Mouse (Mus musculus) forebrain, embryonic 11.5 days (tissue): ENCODE data around the gene Hist1h2ab. TPM values are rescaled to one million over a fixed set of nuclear protein-coding genes. Genes with fewer than 3 reads are reported as not detected.
"Not testable (repeated sequence)": the region's sequence is repeated elsewhere in the genome, so short reads cannot be mapped to it uniquely, and the experiment has no call there.

Experiments
- ATAC-seq: fragments of 200-750 bp; cut with Nextera tagmentation; replicated peaks from 2 replicates; pipeline ENCODE4 v1.8.0; 2017; ENCODE audit warnings: moderate TSS enrichment; ENCODE audit not compliant: low FRiP score
- DNase-seq: peaks from one replicate; pipeline ENCODE4 v3.0.0-alpha.2; 2017; ENCODE audit warnings: low spot score
- H3K27ac ChIP-seq: fragments of 300-500 bp; sonication (generic); 2 replicates; pipeline ENCODE4 v1.5.1; 2014; ENCODE audit warnings: low read depth, low read length
- H3K27me3 ChIP-seq: fragments of 300-500 bp; sonication (generic); 2 replicates; pipeline ENCODE4 v1.6.1; 2014; ENCODE audit warnings: mild to moderate bottlenecking, low read length, mixed read lengths; ENCODE audit not compliant: control insufficient read depth, insufficient read depth
- H3K36me3 ChIP-seq: fragments of 300-500 bp; sonication (generic); 2 replicates; pipeline ENCODE4 v1.6.1; 2014; ENCODE audit warnings: mild to moderate bottlenecking, low read length, moderate library complexity, mixed read lengths; ENCODE audit not compliant: control insufficient read depth, insufficient read depth
- H3K4me1 ChIP-seq: fragments of 300-500 bp; sonication (generic); replicated peaks from 2 replicates; pipeline ENCODE4 v1.6.1; 2014; ENCODE audit warnings: low read length, mixed read lengths; ENCODE audit not compliant: control insufficient read depth, insufficient read depth
- H3K4me2 ChIP-seq: fragments of 300-500 bp; sonication (generic); 2 replicates; pipeline ENCODE4 v1.6.1; 2014; ENCODE audit warnings: low read depth, mild to moderate bottlenecking, low read length, moderate library complexity, mixed read lengths; ENCODE audit not compliant: severe bottlenecking
- H3K4me3 ChIP-seq: fragments of 300-500 bp; sonication (generic); 2 replicates; pipeline ENCODE4 v1.5.1; 2014; ENCODE audit warnings: low read depth, low read length
- H3K9ac ChIP-seq: fragments of 300-500 bp; sonication (generic); 2 replicates; pipeline ENCODE4 v1.6.1; 2014; ENCODE audit warnings: low read length
- H3K9me3 ChIP-seq: fragments of 300-500 bp; sonication (generic); 2 replicates; pipeline ENCODE4 v1.6.1; 2016; ENCODE audit warnings: low read length, mixed read lengths; ENCODE audit not compliant: control insufficient read depth
- WGBS: fragments of 180-500 bp; shearing (Covaris S2); extraction: QIAGEN DNeasy Blood & Tissue Kit; methylation state at CpG from one replicate; pipeline ENCODE4 v1.1.7; 2014; 5-methylcytosine and 5-hydroxymethylcytosine counted together
- polyA plus RNA-seq: library from polyadenylated mRNA; unstranded; fragments of >200 nt; fragmentation: Nextera tagmentation; extraction: Ambion mirVana; gene quantifications from 2 replicates; pipeline ENCODE4 v1.2.1, GENCODE M21; 2014

Hist1h2ab gene
- polyA plus RNA-seq, 1 experiment from 2014 or later, result 59.7 TPM

DNA sequence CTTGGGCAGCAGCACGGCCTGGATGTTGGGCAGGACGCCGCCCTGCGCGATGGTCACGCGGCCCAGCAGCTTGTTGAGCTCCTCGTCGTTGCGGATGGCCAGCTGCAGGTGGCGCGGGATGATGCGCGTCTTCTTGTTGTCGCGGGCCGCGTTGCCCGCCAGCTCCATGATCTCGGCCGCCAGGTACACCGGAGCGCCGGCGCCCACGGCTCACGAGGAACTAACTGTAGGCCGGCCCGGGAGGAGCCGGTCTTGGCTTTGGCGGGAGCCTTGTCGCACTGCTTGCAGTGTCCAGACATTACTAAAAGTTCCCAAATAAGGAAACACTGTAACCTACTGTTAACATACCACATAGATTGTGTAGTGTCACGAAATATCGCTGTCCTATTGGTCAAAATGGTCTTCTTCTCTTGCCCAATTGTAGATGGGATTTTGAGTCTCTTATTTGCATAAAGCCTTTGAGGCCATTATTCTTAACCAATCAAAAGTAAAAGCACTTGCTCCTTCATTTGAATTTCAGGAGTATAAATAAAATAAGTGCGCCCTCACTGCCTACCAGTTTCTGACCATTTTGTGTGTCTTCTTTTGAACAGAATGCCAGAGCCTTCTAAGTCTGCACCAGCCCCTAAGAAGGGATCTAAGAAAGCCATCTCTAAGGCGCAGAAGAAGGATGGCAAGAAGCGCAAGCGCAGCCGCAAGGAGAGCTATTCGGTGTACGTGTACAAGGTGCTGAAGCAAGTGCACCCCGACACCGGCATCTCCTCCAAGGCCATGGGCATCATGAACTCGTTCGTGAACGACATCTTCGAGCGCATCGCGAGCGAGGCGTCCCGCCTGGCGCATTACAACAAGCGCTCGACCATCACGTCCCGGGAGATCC, 4.5 kb upstream of the Hist1h2ab start, which contains the start of gene Hist1h2bb:
Gene Hist1h2bb, plus strand, starts transcription at position 534 of the 880 bp plus-strand sequence.
- Histone ChIP-seq H3K4me3 (peak within 1 kb of the TSS; percentile 38), H3K9ac (peak within 1 kb of the TSS; percentile 81), H3K4me2 (peak within 1 kb of the TSS; percentile 60), H3K27ac (peak within 1 kb of the TSS; percentile 99)
- not testable (repeated sequence) for H3K9me3 ChIP-seq, H3K27me3 ChIP-seq, H3K4me1 ChIP-seq, H3K36me3 ChIP-seq
- DNase-seq (peak; percentile 87), ATAC-seq (peak; percentile 90)
- under 1% methylated on average over 36 of the region's 58 CpGs for WGBS

DNA sequence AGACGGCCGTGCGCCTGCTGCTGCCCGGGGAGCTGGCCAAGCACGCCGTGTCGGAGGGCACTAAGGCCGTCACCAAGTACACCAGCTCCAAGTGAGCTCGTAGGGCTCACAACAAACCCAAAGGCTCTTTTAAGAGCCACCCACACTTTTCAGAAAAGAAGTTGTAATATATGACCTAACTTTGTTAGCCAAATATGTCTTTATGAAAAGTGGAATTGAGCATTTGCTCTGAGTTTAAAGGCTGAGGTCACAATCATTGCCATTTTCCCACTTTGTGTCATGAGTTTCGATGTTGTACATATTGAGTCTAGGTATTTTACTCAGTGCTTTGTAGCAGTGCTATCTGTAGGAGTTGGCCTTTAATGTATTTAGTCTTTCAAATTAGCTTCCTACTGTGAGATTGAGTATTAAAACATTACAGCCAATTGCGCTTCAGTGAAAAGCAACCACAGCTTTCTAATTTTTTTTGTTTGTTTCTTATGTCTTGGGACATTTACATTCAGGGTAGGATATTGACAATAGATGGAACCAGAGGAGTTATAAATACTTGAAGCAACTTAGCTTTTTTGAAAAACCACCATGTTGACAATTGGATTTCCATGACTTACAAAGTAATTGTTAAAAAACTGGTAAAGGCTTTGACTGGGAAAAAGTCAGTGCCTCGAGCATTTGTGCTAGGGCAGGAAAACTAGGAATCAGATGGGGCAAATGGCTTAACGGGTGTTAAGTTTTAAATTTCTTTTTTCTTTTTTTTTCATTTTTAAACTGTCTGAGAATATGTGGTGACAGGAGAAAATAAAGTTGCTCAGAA, 3.6 kb upstream of the Hist1h2ab start:
- H3K9ac ChIP-seq, result peak overlapping the region; percentile 72
- ATAC-seq (peak; percentile 1; the same call in 1 of the 2 replicates), DNase-seq (no peak)
- no peaks in the 10 kb centered on the region for H3K27me3 ChIP-seq
- peak overlapping the region; percentile 38 for H3K4me3 ChIP-seq
- no peaks in the 10 kb centered on the region for H3K9me3 ChIP-seq
- WGBS, result 2% methylated on average over 13 of the region's 13 CpGs
- no peaks in the 10 kb centered on the region for H3K36me3 ChIP-seq
- H3K4me1 ChIP-seq, result no peaks in the 10 kb centered on the region; the same call in 1 of the 2 replicates
- peak overlapping the region; percentile 99 for H3K27ac ChIP-seq
- H3K4me2 ChIP-seq, result peak overlapping the region; percentile 60

DNA sequence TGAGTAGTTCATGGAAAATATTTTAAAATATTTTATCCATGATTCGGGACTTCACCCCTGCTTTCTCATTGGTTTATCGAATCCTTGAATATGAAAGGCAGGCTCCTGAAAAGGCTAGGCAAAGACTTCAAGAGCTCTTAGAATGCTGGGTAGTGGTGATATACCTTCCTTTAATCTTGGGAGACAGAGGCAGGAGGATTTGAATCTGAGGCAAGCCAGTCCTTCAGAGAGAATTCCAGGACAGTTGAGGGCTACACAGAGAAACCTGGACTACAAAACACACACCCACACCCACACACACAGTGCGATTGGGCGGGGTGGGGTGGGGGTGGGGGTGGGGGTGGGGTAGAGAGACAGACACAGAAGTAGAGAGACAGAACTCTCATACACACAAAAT, 3.0 kb upstream of the Hist1h2ab start:
- Histone ChIP-seq H3K9ac (peak overlapping the region; percentile 72), H3K27ac (peak overlapping the region; percentile 99), H3K4me2 (peak overlapping the region; percentile 35; the same call in 1 of the 2 replicates), H3K9me3 (no peaks in the 10 kb centered on the region), H3K36me3 (no peaks in the 10 kb centered on the region), H3K27me3 (no peaks in the 10 kb centered on the region), H3K4me3 (no peak overlapping the region; the same call in 1 of the 2 replicates), H3K4me1 (no peaks in the 10 kb centered on the region; the same call in 1 of the 2 replicates)
- WGBS, result 6% methylated on average over 4 of the region's 4 CpGs
- DNase-seq (no peak), ATAC-seq (no peak)

DNA sequence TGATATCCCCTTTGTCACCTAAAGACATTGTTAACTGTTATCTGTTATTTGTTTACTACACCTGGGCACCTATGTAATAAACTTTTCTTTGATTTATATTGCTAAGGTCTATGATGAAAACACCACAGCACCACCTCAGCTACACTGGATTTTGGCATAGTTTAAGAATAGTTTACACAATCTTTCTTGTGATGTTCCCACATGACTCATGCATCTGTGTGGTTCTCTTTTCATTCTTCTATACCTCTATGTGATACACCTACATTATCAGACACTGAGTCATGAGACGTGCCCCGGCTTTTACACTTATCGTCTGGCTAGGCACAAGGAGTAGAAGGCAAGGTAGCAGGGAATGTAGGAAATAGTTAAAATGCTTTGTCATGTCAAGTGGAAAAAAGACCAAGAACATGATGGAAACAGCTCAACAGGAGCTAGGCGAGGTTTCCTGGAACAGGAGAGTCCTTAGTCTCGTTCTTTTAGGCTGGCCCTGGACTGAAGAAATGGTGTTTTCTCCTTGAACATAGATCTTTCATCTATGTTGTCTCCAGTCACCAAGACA, 1.3 kb upstream of the Hist1h2ab start:
- H3K9ac ChIP-seq, result no peak overlapping the region
- H3K27me3 ChIP-seq, result no peaks in the 10 kb centered on the region
- 92% methylated on average over 5 of the region's 5 CpGs for WGBS
- no peaks in the 10 kb centered on the region for H3K9me3 ChIP-seq
- no peak overlapping the region for H3K4me3 ChIP-seq
- no peak for ATAC-seq
- no peaks in the 10 kb centered on the region; the same call in 1 of the 2 replicates for H3K4me1 ChIP-seq
- H3K4me2 ChIP-seq, result no peak overlapping the region
- H3K27ac ChIP-seq, result peak overlapping the region; percentile 97
- H3K36me3 ChIP-seq, result no peaks in the 10 kb centered on the region
- no peak for DNase-seq

- H3K4me2 ChIP-seq, result peak overlapping the region; percentile 40
- H3K9ac ChIP-seq, result peak overlapping the region; percentile 72
- H3K9me3 ChIP-seq, result no peaks in the 10 kb centered on the region
- no peaks in the 10 kb centered on the region for H3K27me3 ChIP-seq
- WGBS, result under 1% methylated on average over 11 of the region's 11 CpGs
- peak overlapping the region; percentile 97 for H3K27ac ChIP-seq
- no peaks in the 10 kb centered on the region for H3K36me3 ChIP-seq
- DNase-seq, result no peak
- peak; percentile 31; the same call in 1 of the 2 replicates for ATAC-seq
- no peaks in the 10 kb centered on the region; the same call in 1 of the 2 replicates for H3K4me1 ChIP-seq
- H3K4me3 ChIP-seq, result peak overlapping the region; percentile 36
Observed at GRCm38 (mm10) chr13:23751478-23751956, 591 bp downstream of the Hist1h2ab start.

- not testable (repeated sequence) for H3K27me3 ChIP-seq, H3K36me3 ChIP-seq, H3K9me3 ChIP-seq, H3K4me1 ChIP-seq
- peak; percentile 91 for ATAC-seq
- peak within 1 kb of the TSS; percentile 36 for H3K4me3 ChIP-seq
- peak within 1 kb of the TSS; percentile 56 for H3K4me2 ChIP-seq
- WGBS, result under 1% methylated on average over 16 of the region's 47 CpGs
- peak within 1 kb of the TSS; percentile 97 for H3K27ac ChIP-seq
- peak within 1 kb of the TSS; percentile 74 for H3K9ac ChIP-seq
- DNase-seq, result peak; percentile 91
Observed at GRCm38 (mm10) chr13:23752067-23752741, 1.3 kb downstream of the Hist1h2ab start, which contains the start of gene Hist1h3b. TSS of gene Hist1h3b (plus strand) at chr13:23752267.

DNA sequence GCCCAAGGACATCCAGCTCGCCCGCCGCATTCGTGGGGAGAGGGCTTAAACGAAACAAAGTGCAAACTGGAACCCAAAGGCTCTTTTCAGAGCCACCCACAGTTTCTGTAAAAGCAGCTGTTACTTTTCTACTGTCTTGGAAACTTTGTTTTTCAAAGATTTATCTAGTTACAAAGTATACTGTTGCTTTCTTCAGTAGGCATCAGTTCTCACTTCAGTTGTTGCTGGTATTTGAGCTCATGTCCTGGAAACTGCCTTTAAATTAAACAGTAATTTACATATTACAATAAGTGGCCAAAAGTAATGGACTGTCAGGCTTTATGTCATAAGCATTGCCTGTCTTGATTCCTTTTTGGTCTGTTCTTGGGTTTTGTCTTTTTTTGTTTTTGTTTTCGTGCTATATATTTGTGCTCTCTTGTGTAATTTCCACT, 1.8 kb downstream of the Hist1h2ab start:
- Histone ChIP-seq H3K27me3 (no peaks in the 10 kb centered on the region), H3K36me3 (no peaks in the 10 kb centered on the region), H3K9me3 (no peaks in the 10 kb centered on the region), H3K4me1 (peaks cover 4% of the 10 kb centered on the region; the same call in 1 of the 2 replicates), H3K4me2 (peak overlapping the region; percentile 56), H3K27ac (peak overlapping the region; percentile 75), H3K9ac (peak overlapping the region; percentile 74), H3K4me3 (peak overlapping the region; percentile 32)
- ATAC-seq, result no peak
- no peak for DNase-seq
- 1% methylated on average over 6 of the region's 6 CpGs for WGBS
